In the genomic region with DNA sequence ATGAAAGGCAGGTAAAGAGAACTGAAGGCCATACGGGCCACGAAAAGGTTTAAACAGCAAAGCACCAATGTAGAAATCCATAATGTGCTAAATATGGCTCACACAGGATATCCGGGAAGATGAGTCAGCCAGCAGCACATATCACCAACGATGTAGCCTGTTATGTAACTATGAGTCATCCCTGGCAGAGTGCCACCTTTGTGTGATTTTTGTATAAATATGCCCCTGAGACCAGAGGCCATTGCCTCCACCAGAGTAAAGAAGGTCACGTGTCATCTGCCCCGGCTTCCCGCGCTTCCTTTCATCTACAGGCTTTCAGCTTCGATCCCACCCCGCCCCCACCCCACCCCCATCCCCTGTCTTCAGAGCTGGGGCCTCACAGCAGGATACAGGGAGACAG, we compare ENCODE assay signal across 8 mouse cellular contexts.
DNase-seq lines count a peak whose midpoint lies in the region; ATAC-seq and TF ChIP-seq lines count a peak whose summit lies in the region.

No protein-coding gene starts in this region.

- H3K27ac ChIP-seq in heart, embryonic 12.5 days (ENCODE audit: poor library complexity, severe bottlenecking): 0 out of 2 replicates have a peak overlapping the region, but pooled peaks have one; percentile 33
- H3K27ac ChIP-seq in kidney, postnatal 0 days: no peak overlapping the region
- no peak overlapping the region for H3K27ac ChIP-seq in liver, embryonic 11.5 days (ENCODE audit: low read depth, low read length)

- H3K27me3 ChIP-seq in heart, embryonic 12.5 days (replicated peaks): no peaks in the 10 kb centered on the region
- H3K27me3 ChIP-seq in kidney, postnatal 0 days (ENCODE audit: insufficient read depth, low read length): no peaks in the 10 kb centered on the region
- H3K27me3 ChIP-seq in liver, embryonic 11.5 days (replicated peaks; ENCODE audit: control insufficient read depth, insufficient read depth, low read length): no peaks in the 10 kb centered on the region

- no peaks in the 10 kb centered on the region for H3K36me3 ChIP-seq in heart, embryonic 12.5 days
- no peaks in the 10 kb centered on the region for H3K36me3 ChIP-seq in kidney, postnatal 0 days (ENCODE audit: insufficient read depth, low read length)
- H3K36me3 ChIP-seq in liver, embryonic 11.5 days (ENCODE audit: control insufficient read depth, insufficient read depth, low read length): no peaks in the 10 kb centered on the region

- H3K4me1 ChIP-seq in heart, embryonic 12.5 days (replicated peaks): peaks cover 13% of the 10 kb centered on the region
- no peaks in the 10 kb centered on the region for H3K4me1 ChIP-seq in kidney, postnatal 0 days (replicated peaks; ENCODE audit: insufficient read depth, low read length)
- no peaks in the 10 kb centered on the region; the same call in 1 of the 2 replicates for H3K4me1 ChIP-seq in liver, embryonic 11.5 days (replicated peaks; ENCODE audit: control insufficient read depth, insufficient read depth, low read length)

- peaks cover 3% of the 10 kb centered on the region; the same call in 1 of the 2 replicates for H3K9me3 ChIP-seq in heart, embryonic 12.5 days (replicated peaks)
- H3K9me3 ChIP-seq in kidney, postnatal 0 days (replicated peaks; ENCODE audit: low read length): no peaks in the 10 kb centered on the region
- no peaks in the 10 kb centered on the region for H3K9me3 ChIP-seq in liver, embryonic 11.5 days (ENCODE audit: control insufficient read depth, low read length)

- peak; percentile 74 for ATAC-seq in heart, embryonic 12.5 days (ENCODE audit: insufficient number of reproducible peaks, low FRiP score)
- ATAC-seq in kidney, postnatal 0 days (replicated peaks; ENCODE audit: low FRiP score, low read depth): peak; percentile 73
- ATAC-seq in liver, embryonic 11.5 days (replicated peaks; ENCODE audit: low FRiP score): peak; percentile 45; the same call in 1 of the 2 replicates

- peak; percentile 16 to 40 for DNase-seq in urinary bladder, adult 18-20 months (ENCODE audit: low spot score in 2 of 2)
- DNase-seq in urinary bladder, adult 2 months (ENCODE audit: low spot score): no peak
- DNase-seq in embryo, embryonic 11.5 days (ENCODE audit: low read depth, low spot score): peak; percentile 41
- DNase-seq in kidney, postnatal 0 days (ENCODE audit: low spot score): peak; percentile 82
- DNase-seq in liver, embryonic 11.5 days (ENCODE audit: low spot score): peak; percentile 55
- peak; percentile 92 to 93 for DNase-seq in natural killer cell, adult 2 months (ENCODE audit: low spot score in 2 of 2)
- DNase-seq in telencephalon, adult 2 months (ENCODE audit: low read depth, low spot score): peak; percentile 24

- whole genome bisulfite sequencing in heart, embryonic 12.5 days: 26% methylated on average over 10 of the region's 10 CpGs
- 44% methylated on average over 10 of the region's 10 CpGs for WGBS in kidney, postnatal 0 days
- WGBS in liver, embryonic 11.5 days: 26% methylated on average over 10 of the region's 10 CpGs

- H3K4me3 ChIP-seq in heart, embryonic 12.5 days: no peak overlapping the region
- no peak overlapping the region for H3K4me3 ChIP-seq in kidney, postnatal 0 days (replicated peaks; ENCODE audit: low read depth, low read length)
- H3K4me3 ChIP-seq in liver, embryonic 11.5 days (ENCODE audit: low read depth, low read length): no peak overlapping the region

- TF ChIP-seq CTCF in kidney, postnatal 0 days (IDR thresholded peaks at IDR 0.05; ENCODE audit: low read depth): no peak

- H3K9ac ChIP-seq in heart, embryonic 12.5 days: no peak overlapping the region
- H3K9ac ChIP-seq in kidney, postnatal 0 days (ENCODE audit: low read depth, low read length): no peak overlapping the region
- H3K9ac ChIP-seq in liver, embryonic 11.5 days (ENCODE audit: low read depth, low read length): no peak overlapping the region

- H3K4me2 ChIP-seq in heart, embryonic 12.5 days: no peak overlapping the region; the same call in 1 of the 2 replicates
- H3K4me2 ChIP-seq in kidney, postnatal 0 days (ENCODE audit: low read length): no peak overlapping the region
- no peak overlapping the region for H3K4me2 ChIP-seq in liver, embryonic 11.5 days
